Mouse (Mus musculus) embryonic fibroblast, embryonic 13.5 days (primary cell): ENCODE measurements at regions not wholly inside any gene's neighbourhood (a gene's known extent, or its start where the extent isn't known, plus 50 kb on each side); places are given as distances from the start of the nearest gene placed in this dataset.

Source experiments
- H3K27ac ChIP-seq: 2 replicates; pipeline ENCODE4 v1.5.1; 2012; ENCODE audit warnings: low read length, control low read depth, inconsistent platforms; ENCODE audit not compliant: insufficient read depth
- H3K4me1 ChIP-seq: 2 replicates; pipeline ENCODE4 v1.6.1; 2011; ENCODE audit warnings: low read length; ENCODE audit not compliant: control insufficient read depth, insufficient read depth
- H3K4me3 ChIP-seq: 2 replicates; pipeline ENCODE4 v1.5.1; 2011; ENCODE audit warnings: mild to moderate bottlenecking, control low read depth, low read length; ENCODE audit not compliant: insufficient read depth
- CTCF ChIP-seq: IDR thresholded peaks from 2 replicates; pipeline ENCODE4 v1.5.1; 2011; ENCODE audit warnings: mild to moderate bottlenecking, control low read depth, low read length, moderate library complexity, borderline replicate concordance; ENCODE audit not compliant: insufficient read depth
- POLR2A ChIP-seq: IDR thresholded peaks from 2 replicates; pipeline ENCODE4 v1.6.1; 2011; ENCODE audit warnings: low read depth, mild to moderate bottlenecking, control low read depth, low read length, moderate library complexity

DNA sequence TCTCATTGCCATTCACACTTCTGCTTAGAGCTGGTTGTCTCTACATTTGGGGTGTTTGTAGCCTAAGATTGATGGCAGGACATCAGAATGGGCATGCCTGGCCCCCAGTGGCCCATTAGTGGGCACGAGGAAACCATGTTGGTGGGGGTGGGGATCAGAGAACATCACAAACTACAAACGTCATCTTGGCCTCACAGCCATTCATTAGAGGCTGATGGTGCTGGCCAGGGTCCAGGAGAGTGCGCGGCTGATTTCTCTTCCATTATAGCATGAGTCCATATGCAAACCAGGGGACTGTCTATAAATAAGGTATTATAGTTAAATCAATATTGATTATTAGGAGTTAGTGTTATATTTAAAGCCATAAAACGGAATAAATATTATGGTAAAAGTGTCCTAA is 67.9 kb downstream of the 3100002H09Rik start:
- no peaks in the 10 kb centered on the region for H3K4me1 ChIP-seq
- H3K4me3 ChIP-seq: no peak overlapping the region
- H3K27ac ChIP-seq: no peak overlapping the region
- TF ChIP-seq CTCF (no peak), POLR2A (no peak)

- no peaks in the 10 kb centered on the region for H3K4me1 ChIP-seq
- TF ChIP-seq POLR2A (no peak), CTCF (no peak)
- H3K4me3 ChIP-seq: no peak overlapping the region
- no peak overlapping the region for H3K27ac ChIP-seq
These were observed 72.1 kb downstream of the 3100002H09Rik start for GRCm38 (mm10) chr4:124538471-124538870.

DNA sequence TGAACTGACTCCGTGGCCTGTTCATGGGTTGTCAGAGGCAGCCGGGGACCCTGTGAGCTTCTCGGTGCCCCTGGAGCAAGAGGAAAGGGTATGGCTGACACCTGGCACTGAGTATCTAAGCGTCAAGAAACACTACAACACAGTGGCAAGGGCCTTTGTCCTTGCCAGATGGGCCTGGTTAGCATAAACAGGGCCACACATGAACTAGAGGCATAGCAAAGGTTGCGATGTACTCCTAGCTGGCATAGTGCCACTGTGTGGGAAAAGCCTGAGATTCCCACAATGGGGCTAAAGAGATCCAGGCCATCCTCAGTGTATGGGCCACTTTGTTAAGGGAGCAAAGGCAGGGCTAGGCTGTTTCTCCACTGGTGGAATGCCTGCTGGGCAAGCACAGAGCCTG is 72.9 kb downstream of the 3100002H09Rik start:
- no peak overlapping the region for H3K27ac ChIP-seq
- no peak for TF ChIP-seq POLR2A
- H3K4me1 ChIP-seq: no peaks in the 10 kb centered on the region
- H3K4me3 ChIP-seq: no peak overlapping the region

DNA sequence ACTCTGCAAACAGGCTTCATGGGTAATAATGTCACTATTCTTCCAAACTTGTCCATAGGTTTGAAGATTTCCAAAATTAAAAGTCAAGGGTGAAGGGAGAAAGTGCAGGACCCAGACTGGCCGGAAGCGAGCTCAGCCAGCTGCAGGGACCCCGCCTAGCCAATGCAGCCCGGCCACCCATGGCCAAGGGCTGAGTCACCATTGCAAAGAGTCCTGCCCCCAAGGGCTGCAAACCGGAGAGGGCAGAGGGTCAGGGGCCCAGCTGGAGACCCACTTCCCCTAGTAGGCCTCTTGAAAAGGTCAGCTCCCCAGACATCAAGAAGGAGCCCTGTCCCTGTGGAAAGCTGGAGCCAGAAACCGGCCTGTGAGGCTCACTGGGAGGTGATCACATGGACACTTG is 77.0 kb downstream of the 3100002H09Rik start:
- no peak for TF ChIP-seq CTCF
- no peak for TF ChIP-seq POLR2A
- Histone ChIP-seq H3K4me3 (no peak overlapping the region), H3K27ac (no peak overlapping the region), H3K4me1 (no peaks in the 10 kb centered on the region)

GRCm38 (mm10) chr4:124530596-124530995 is 80.0 kb downstream of the 3100002H09Rik start:
- TF ChIP-seq CTCF (no peak), POLR2A (no peak)
- H3K27ac ChIP-seq: no peak overlapping the region
- H3K4me3 ChIP-seq: no peak overlapping the region
- H3K4me1 ChIP-seq: no peaks in the 10 kb centered on the region

- TF ChIP-seq CTCF: no peak
- TF ChIP-seq POLR2A: no peak
These were observed 83.8 kb downstream of the 3100002H09Rik start for GRCm38 (mm10) chr4:124526822-124527221.

DNA sequence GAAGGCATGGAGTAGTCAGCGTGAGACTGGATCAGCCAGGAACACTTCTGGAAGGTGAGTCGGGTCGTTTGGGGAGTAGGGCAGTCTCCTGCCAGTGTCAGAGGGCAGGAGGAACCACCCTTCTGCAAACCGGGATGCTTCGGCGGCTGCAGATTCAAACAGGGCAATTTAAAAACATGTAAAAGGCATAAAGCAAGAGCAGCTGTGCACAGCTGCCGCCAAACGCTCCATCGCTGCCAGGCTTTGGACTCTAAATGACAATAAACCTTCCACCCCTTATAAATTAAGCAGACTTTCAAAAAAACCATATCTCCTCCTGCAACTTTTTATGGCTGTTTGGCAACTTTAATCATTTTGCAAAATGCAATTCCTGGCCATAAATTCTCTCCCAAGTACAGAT is 84.2 kb downstream of the 3100002H09Rik start:
- no peak overlapping the region for H3K4me3 ChIP-seq
- no peaks in the 10 kb centered on the region for H3K4me1 ChIP-seq
- no peak for TF ChIP-seq CTCF
- no peak for TF ChIP-seq POLR2A
- no peak overlapping the region for H3K27ac ChIP-seq

More at GRCm38 (mm10) chr4:124526822-124527221, 83.8 kb downstream of the 3100002H09Rik start:
- no peaks in the 10 kb centered on the region for H3K4me1 ChIP-seq
- H3K4me3 ChIP-seq: no peak overlapping the region
- H3K27ac ChIP-seq: no peak overlapping the region

- H3K4me3 ChIP-seq: no peak overlapping the region
- TF ChIP-seq POLR2A (no peak), CTCF (no peak)
- H3K27ac ChIP-seq: no peak overlapping the region
- H3K4me1 ChIP-seq: no peaks in the 10 kb centered on the region
These were observed 90.3 kb downstream of the 3100002H09Rik start for GRCm38 (mm10) chr4:124520309-124520708.

- Histone ChIP-seq H3K4me3 (no peak overlapping the region), H3K27ac (no peak overlapping the region), H3K4me1 (no peaks in the 10 kb centered on the region)
- TF ChIP-seq POLR2A (no peak), CTCF (no peak)
These were observed 98.8 kb downstream of the 3100002H09Rik start for GRCm38 (mm10) chr4:124511761-124512160.

DNA sequence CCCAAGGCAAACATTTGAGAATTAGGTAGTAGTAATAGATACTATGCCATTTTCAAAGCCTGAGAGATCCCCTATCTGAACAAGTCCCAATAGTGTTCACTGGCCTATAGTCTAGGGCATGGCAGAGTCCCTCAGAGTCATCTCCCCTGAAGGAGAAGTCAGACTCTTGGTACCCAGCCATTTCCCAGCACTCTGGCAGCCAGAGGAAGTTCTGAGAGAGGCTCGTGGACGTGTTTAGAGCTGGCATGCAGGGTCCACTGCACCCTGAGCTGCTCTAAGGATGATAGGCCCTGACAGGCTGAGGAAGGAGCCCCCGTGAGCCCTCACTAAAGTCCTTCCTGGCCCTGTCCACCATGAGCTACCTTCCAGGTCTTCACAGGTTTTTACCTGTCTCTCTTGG is 99.8 kb downstream of the 3100002H09Rik start:
- Histone ChIP-seq H3K27ac (no peak overlapping the region), H3K4me1 (no peaks in the 10 kb centered on the region), H3K4me3 (no peak overlapping the region)
- TF ChIP-seq CTCF (no peak), POLR2A (no peak)

DNA sequence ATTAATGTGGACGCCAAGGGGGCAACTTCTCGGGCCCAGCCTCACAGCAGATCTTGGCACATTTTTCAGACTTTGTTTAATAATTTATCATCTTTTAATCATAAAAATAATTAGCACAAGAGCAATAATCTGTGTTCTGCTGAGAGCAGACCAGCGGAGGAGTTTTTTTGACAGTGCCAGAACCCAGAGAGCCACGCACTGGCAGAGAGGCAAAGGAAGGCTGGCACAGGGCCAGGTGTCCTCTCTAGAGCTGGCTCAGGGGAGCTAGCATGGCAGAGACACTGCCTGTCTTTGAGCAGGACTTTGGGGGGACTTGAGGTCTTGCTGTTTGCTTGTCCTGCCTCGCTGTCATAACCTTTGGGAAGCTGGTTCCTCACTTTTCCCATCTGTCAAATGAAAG is 100.9 kb downstream of the 3100002H09Rik start:
- Histone ChIP-seq H3K27ac (no peak overlapping the region), H3K4me1 (no peaks in the 10 kb centered on the region), H3K4me3 (no peak overlapping the region)
- no peak for TF ChIP-seq POLR2A
- TF ChIP-seq CTCF: no peak
